Comparison of ENCODE assay signal across 15 mouse cellular contexts in the genomic region with DNA sequence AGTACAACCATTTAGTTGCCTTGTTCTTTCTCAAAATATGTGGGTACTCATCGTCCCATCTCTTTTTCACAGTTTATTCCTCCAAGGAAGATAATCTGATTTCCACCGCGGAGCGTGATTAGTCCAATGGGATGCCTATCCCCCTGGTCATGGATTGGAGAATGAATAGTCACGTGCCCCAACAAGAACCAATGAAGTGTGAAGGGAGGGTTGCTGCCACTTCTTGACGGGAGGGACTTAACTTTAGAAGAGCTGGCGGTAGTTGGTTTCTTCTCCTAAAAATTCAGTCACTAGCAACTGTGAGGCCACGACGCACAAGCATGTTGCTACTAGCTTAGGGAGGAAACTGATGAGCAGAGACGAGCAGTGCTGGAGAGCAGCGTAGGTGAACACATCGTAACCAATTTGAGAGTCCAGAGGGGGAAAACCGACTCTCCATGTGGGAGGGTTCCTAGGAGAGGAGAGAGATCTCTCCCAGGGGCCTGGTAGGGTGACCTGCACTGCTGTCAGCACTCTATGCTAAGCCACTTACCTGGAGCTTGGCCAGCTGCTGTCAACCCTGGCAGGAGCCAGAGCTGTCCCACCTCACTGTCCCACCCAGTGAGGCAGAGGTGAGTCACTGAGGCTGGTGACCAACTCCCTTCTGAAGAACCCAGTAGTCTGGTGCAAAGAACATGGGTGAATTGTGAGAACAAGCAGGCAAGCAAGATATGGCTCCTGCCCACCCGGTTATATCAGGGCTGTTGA. TPM values are rescaled to one million over a fixed set of nuclear protein-coding genes. Genes with fewer than 3 reads are reported as not detected.
DNase-seq lines count a peak whose midpoint lies in the region; ATAC-seq and TF ChIP-seq lines count a peak whose summit lies in the region.
"Had no signal": no experiment of that assay in that cellular context is flagged by ENCODE, and none has a peak within 500 bp of the region (broad histone marks: within the 10 kb centered on the region; RNA-seq: fewer than 3 reads in every experiment).

No protein-coding gene starts in this region.

- no peak for TF ChIP-seq CTCF in heart, adult 2 months (IDR thresholded peaks at IDR 0.05)

- no peaks in the 10 kb centered on the region for H3K9me3 ChIP-seq in heart, embryonic 14.5 days (ENCODE audit: control insufficient read depth, low read length)
- H3K9me3 ChIP-seq in lung, embryonic 16.5 days (ENCODE audit: control insufficient read depth, low read length), result no peaks in the 10 kb centered on the region; the same call in 1 of the 2 replicates
- no peaks in the 10 kb centered on the region for H3K9me3 ChIP-seq in embryonic facial prominence, embryonic 15.5 days (replicated peaks)
- no peaks in the 10 kb centered on the region for H3K9me3 ChIP-seq in stomach, embryonic 16.5 days (replicated peaks; ENCODE audit: control insufficient read depth, low read length)
- H3K9me3 ChIP-seq: limb, embryonic 13.5 days; midbrain, embryonic 13.5 days had no signal

- no peaks in the 10 kb centered on the region for H3K27me3 ChIP-seq in heart, embryonic 14.5 days (ENCODE audit: control insufficient read depth, insufficient read depth, low read length)
- H3K27me3 ChIP-seq in heart, adult 2 months (ENCODE audit: control insufficient read depth, insufficient read depth, low read length), result no peaks in the 10 kb centered on the region
- no peaks in the 10 kb centered on the region for H3K27me3 ChIP-seq in lung, embryonic 16.5 days (ENCODE audit: control insufficient read depth, insufficient read depth, low read depth, low read length)
- H3K27me3 ChIP-seq in embryonic facial prominence, embryonic 15.5 days, result no peaks in the 10 kb centered on the region
- H3K27me3 ChIP-seq in stomach, embryonic 16.5 days (ENCODE audit: control insufficient read depth, insufficient read depth, low read length), result no peaks in the 10 kb centered on the region
- H3K27me3 ChIP-seq: limb, embryonic 13.5 days; midbrain, embryonic 13.5 days had no signal

- H3K9ac ChIP-seq in heart, embryonic 14.5 days (ENCODE audit: low read length), result no peak overlapping the region
- no peak overlapping the region for H3K9ac ChIP-seq in heart, adult 2 months (ENCODE audit: low read depth, low read length)
- no peak overlapping the region for H3K9ac ChIP-seq in lung, embryonic 16.5 days (ENCODE audit: low read length)
- H3K9ac ChIP-seq in embryonic facial prominence, embryonic 15.5 days, result no peak overlapping the region
- no peak overlapping the region; the same call in 1 of the 2 replicates for H3K9ac ChIP-seq in stomach, embryonic 16.5 days (ENCODE audit: low read length)
- H3K9ac ChIP-seq: limb, embryonic 13.5 days; liver, postnatal 0 days; midbrain, embryonic 13.5 days had no signal

- no peaks in the 10 kb centered on the region for H3K79me2 ChIP-seq in heart, adult 2 months (replicated peaks; ENCODE audit: control insufficient read depth, insufficient read depth, low read length)

- H3K4me2 ChIP-seq in heart, embryonic 14.5 days (ENCODE audit: low read length), result no peak overlapping the region
- peak overlapping the region; percentile 21 for H3K4me2 ChIP-seq in lung, embryonic 16.5 days (ENCODE audit: low read depth, low read length)
- H3K4me2 ChIP-seq in embryonic facial prominence, embryonic 15.5 days (replicated peaks), result peak overlapping the region; percentile 17; the same call in 1 of the 2 replicates
- peak overlapping the region; percentile 45 for H3K4me2 ChIP-seq in stomach, embryonic 16.5 days (ENCODE audit: low read depth, low read length)
- H3K4me2 ChIP-seq: limb, embryonic 13.5 days; midbrain, embryonic 13.5 days had no signal

- no peaks in the 10 kb centered on the region for H3K36me3 ChIP-seq in heart, embryonic 14.5 days (ENCODE audit: control insufficient read depth, insufficient read depth, low read length)
- no peaks in the 10 kb centered on the region for H3K36me3 ChIP-seq in heart, adult 2 months (ENCODE audit: control insufficient read depth, insufficient read depth, low read length)
- no peaks in the 10 kb centered on the region for H3K36me3 ChIP-seq in lung, embryonic 16.5 days (ENCODE audit: control insufficient read depth, insufficient read depth, low read length)
- no peaks in the 10 kb centered on the region for H3K36me3 ChIP-seq in embryonic facial prominence, embryonic 15.5 days
- no peaks in the 10 kb centered on the region for H3K36me3 ChIP-seq in stomach, embryonic 16.5 days (ENCODE audit: control insufficient read depth, insufficient read depth, low read length)
- H3K36me3 ChIP-seq: limb, embryonic 13.5 days; midbrain, embryonic 13.5 days had no signal

- ATAC-seq in heart, embryonic 14.5 days (ENCODE audit: insufficient number of reproducible peaks, insufficient read depth, low FRiP score, low read depth), result peak; percentile 56; the same call in 1 of the 2 replicates
- ATAC-seq in lung, embryonic 16.5 days (ENCODE audit: low read depth), result no peak
- no peak; the same call in 1 of the 2 replicates for ATAC-seq in embryonic facial prominence, embryonic 15.5 days (ENCODE audit: insufficient number of reproducible peaks, low FRiP score, low TSS enrichment, low read depth)
- peak; percentile 88; the same call in 1 of the 2 replicates for ATAC-seq in stomach, embryonic 16.5 days (ENCODE audit: insufficient read depth, low FRiP score)
- ATAC-seq: forebrain, embryonic 14.5 days; inflammation-experienced regulatory T-cells, adult 6 months; liver, postnatal 0 days; midbrain, embryonic 13.5 days had no signal

- intact Hi-C loops in heart, adult 2 months (cut with DNase I), result no loop called here

- H3K4me1 ChIP-seq in heart, embryonic 14.5 days (ENCODE audit: control insufficient read depth in 2 of 2, insufficient read depth in 2 of 2, low read length in 2 of 2), result peaks cover 8 to 9% of the 10 kb centered on the region in 2 experiments
- no peaks in the 10 kb centered on the region for H3K4me1 ChIP-seq in heart, adult 2 months (ENCODE audit: control insufficient read depth, insufficient read depth, low read length)
- H3K4me1 ChIP-seq in lung, embryonic 16.5 days (replicated peaks; ENCODE audit: control insufficient read depth, insufficient read depth, low read length), result no peaks in the 10 kb centered on the region; the same call in 1 of the 2 replicates
- H3K4me1 ChIP-seq in embryonic facial prominence, embryonic 15.5 days, result no peaks in the 10 kb centered on the region; the same call in 1 of the 2 replicates
- 0 out of 2 replicates have a peak, but pooled peaks cover 4% of the 10 kb centered on the region for H3K4me1 ChIP-seq in stomach, embryonic 16.5 days (ENCODE audit: control insufficient read depth, insufficient read depth, low read length)

- H3K27ac ChIP-seq in heart, embryonic 14.5 days (replicated peaks in 1 of 2; ENCODE audit: control insufficient read depth in 1 of 2, insufficient read depth in 1 of 2, low read depth in 2 of 2, low read length in 2 of 2), result no peak overlapping the region
- H3K27ac ChIP-seq in heart, adult 2 months, result no peak overlapping the region
- no peak overlapping the region for H3K27ac ChIP-seq in lung, embryonic 16.5 days (ENCODE audit: low read length)
- H3K27ac ChIP-seq in embryonic facial prominence, embryonic 15.5 days (replicated peaks), result peak overlapping the region; percentile 71
- peak overlapping the region; percentile 91 for H3K27ac ChIP-seq in stomach, embryonic 16.5 days (ENCODE audit: low read length)
- H3K27ac ChIP-seq: limb, embryonic 13.5 days; midbrain, embryonic 13.5 days had no signal

- TF ChIP-seq EP300 in heart, adult 2 months (IDR thresholded peaks at IDR 0.05; ENCODE audit: insufficient read depth, low read depth, low read length), result no peak

- no peak for TF ChIP-seq POLR2A in heart, adult 2 months (IDR thresholded peaks at IDR 0.05; ENCODE audit: insufficient read depth, low read depth, low read length)

- 77% methylated on average over 14 of the region's 14 CpGs for WGBS in heart, embryonic 14.5 days
- 84% methylated on average over 14 of the region's 14 CpGs for WGBS in heart, adult 2 months
- 83% methylated on average over 14 of the region's 14 CpGs for WGBS in lung, embryonic 16.5 days
- WGBS in embryonic facial prominence, embryonic 15.5 days, result 75% methylated on average over 14 of the region's 14 CpGs
- 84% methylated on average over 14 of the region's 14 CpGs for WGBS in stomach, embryonic 16.5 days

- DNase-seq in heart, adult 2 months, result no peak
- no peak for DNase-seq in lung, postnatal 14 days
- no peak for DNase-seq in adrenal gland, postnatal 14 days
- DNase-seq in adrenal gland, adult 18-20 months (ENCODE audit: low spot score in 2 of 2), result no peak
- DNase-seq: adrenal gland, adult 8-10 months; cerebellum, adult 2 months; liver, postnatal 0 days had no signal

- no peak overlapping the region for H3K4me3 ChIP-seq in heart, embryonic 14.5 days (ENCODE audit: control insufficient read depth in 1 of 2, insufficient read depth in 1 of 2, low read depth in 1 of 2, low read length in 2 of 2)
- no peak overlapping the region for H3K4me3 ChIP-seq in heart, adult 2 months
- 0 out of 2 replicates have a peak overlapping the region, but pooled peaks have one; percentile 1 for H3K4me3 ChIP-seq in lung, embryonic 16.5 days (ENCODE audit: low read length)
- 0 out of 2 replicates have a peak overlapping the region, but pooled peaks have one; percentile 8 for H3K4me3 ChIP-seq in embryonic facial prominence, embryonic 15.5 days (replicated peaks)
- H3K4me3 ChIP-seq in stomach, embryonic 16.5 days (replicated peaks; ENCODE audit: low read length), result no peak overlapping the region; the same call in 1 of the 2 replicates
- H3K4me3 ChIP-seq: limb, embryonic 13.5 days; midbrain, embryonic 13.5 days had no signal

RNA-seq across cellular contexts. Expression of a gene that starts 37.5 kb away (rescaled TPM):
- polyA plus RNA-seq in heart, embryonic 14.5 days (2014; fragmentation: Nextera tagmentation; extraction: Ambion mirVana), result 107 and 109 TPM in 2 replicates
- total RNA-seq in heart, adult 2 months (2021), result 100 to 1,000 TPM; 179 to 215 TPM
- 51.7 and 114 TPM in 2 replicates for polyA plus RNA-seq in heart, adult 2 months (2012; rRNA removed)
- polyA plus RNA-seq in lung, embryonic 16.5 days (2015; fragmentation: Nextera tagmentation; extraction: Ambion mirVana), result 11.3 and 12.4 TPM in 2 replicates
- polyA plus RNA-seq in embryonic facial prominence, embryonic 15.5 days (2015; fragmentation: Nextera tagmentation; extraction: Ambion mirVana), result 16.1 and 18.5 TPM in 2 replicates
- 12.4 and 15.7 TPM in 2 replicates for polyA plus RNA-seq in stomach, embryonic 16.5 days (2015; fragmentation: Nextera tagmentation; extraction: Ambion mirVana)
- total RNA-seq in adrenal gland, postnatal 14 days (2021), result 24.2 and 28.6 TPM in 2 replicates
- 10 to 100 TPM; 15.1 to 22.2 TPM for total RNA-seq in adrenal gland, adult 18-20 months (2021)

Comparison
In these comparisons a context has a peak if more than half of its experiments do, and no peak if none do; other contexts are left out.
1. ATAC-seq: peak in heart, embryonic 14.5 days (single experiment) and stomach, embryonic 16.5 days (single experiment); none in lung, embryonic 16.5 days (single experiment) and embryonic facial prominence, embryonic 15.5 days (single experiment).
2. H3K27ac ChIP-seq: peak in embryonic facial prominence, embryonic 15.5 days (single experiment) and stomach, embryonic 16.5 days (single experiment); none in heart, embryonic 14.5 days (0 of 2), heart, adult 2 months (single experiment) and lung, embryonic 16.5 days (single experiment).
3. H3K4me3 ChIP-seq: peak in lung, embryonic 16.5 days (single experiment) and embryonic facial prominence, embryonic 15.5 days (single experiment); none in heart, embryonic 14.5 days (0 of 2), heart, adult 2 months (single experiment) and stomach, embryonic 16.5 days (single experiment).